Mouse (Mus musculus) left cerebral cortex, adult 2 months (tissue): Measurements from ENCODE around the gene Prpf31. TPM values are rescaled to one million over a fixed set of nuclear protein-coding genes. Genes with fewer than 3 reads are reported as not detected.

ENCODE experiments used
- DNase-seq, 2 experiments: peaks; one replicate each; pipeline ENCODE4 v3.0.0; 2021 to 2022; ENCODE audit warnings: low spot score in 2 of 2, mixed read lengths in 1 of 2; ENCODE audit errors: extremely low spot score in 1 of 2
- H3K27ac ChIP-seq: fragments of 200-600 bp; 2 replicates; pipeline ENCODE4 v1.8.1; 2022
- H3K4me3 ChIP-seq: fragments of 200-600 bp; 2 replicates; pipeline ENCODE4 v1.8.1; 2022
- CTCF ChIP-seq: fragments of 200-600 bp; IDR thresholded peaks from 2 replicates; pipeline ENCODE4 v1.8.1; 2022; ENCODE audit warnings: antibody characterized with exemption, mild to moderate bottlenecking, moderate library complexity
- intact Hi-C: fragments of 180-260 bp; cut with DNase I; formaldehyde crosslinking; loops from one replicate; pipeline ENCODE4 v1.15.1; 2025
- total RNA-seq, 2 experiments: library from RNA; stranded (reverse); gene quantifications; 2 replicates each; pipeline ENCODE4 v1.2.3; 2021

Prpf31 gene
- total RNA-seq, 2 experiments from 2014 or later = 47.1 to 56.9 TPM

DNA sequence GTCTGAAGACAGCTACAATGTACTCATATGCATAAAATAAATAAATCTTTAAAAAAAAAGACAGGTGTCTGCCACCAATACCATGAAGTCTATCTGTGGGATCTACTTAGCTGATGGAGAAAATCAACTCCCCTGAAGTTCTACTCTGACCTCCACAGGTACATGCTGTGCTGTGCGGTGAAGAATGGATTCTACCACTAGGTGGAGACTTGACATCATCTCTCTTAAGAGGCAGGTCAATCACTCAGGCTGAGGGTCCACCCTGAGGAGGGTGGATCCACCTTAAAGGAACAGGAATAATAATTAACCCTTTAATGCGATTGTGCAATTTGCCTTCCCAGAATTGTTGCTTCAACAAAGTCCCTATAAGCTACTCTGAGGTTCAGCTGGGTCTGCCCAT lies 23.0 kb upstream of the Prpf31 start:
- intact Hi-C loops = no loop called here
- Histone ChIP-seq H3K27ac (no peak overlapping the region), H3K4me3 (no peak overlapping the region)
- DNase-seq = no peak
- TF ChIP-seq CTCF = peak; percentile 52

DNA sequence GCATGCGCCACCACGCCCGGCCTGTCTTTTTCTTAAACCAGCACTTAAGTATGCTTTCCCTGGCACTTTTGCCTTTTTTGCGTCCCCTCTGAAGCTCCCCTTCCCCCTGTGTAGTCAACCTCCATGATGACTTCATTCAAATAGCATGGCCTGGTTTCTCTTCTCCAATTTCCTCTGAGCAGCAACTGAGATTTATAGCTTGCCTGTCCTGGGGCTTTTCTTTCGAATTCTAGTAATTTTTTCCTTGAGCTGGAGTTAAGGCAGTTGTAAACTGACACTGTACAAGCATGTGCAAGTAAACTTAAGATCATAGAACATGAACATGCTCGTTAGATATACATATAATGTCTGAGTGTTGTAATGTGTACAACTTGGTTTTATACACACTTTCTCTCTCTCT lies 22.4 kb upstream of the Prpf31 start:
- TF ChIP-seq CTCF = no peak
- no peak for DNase-seq
- intact Hi-C loops = no loop called here
- no peak overlapping the region for H3K4me3 ChIP-seq
- no peak overlapping the region for H3K27ac ChIP-seq

DNA sequence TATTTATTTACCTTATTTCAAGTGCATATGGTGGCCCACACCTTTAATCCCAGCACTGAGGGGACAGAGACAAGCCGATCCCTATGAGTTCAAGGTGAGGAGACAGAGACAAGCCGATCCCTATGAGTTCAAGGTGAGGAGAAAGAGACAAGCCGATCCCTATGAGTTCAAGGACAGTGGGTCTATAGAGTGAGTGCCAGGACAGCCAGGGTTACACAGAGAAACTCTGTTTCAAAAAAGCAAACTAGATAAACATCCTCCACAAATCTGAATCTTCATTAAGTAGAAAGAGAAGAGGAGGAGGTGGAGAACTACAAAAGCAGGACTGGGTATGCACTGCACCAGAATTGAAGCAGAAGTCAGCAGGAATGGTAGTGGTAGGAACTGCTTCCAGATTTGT lies 21.1 kb upstream of the Prpf31 start:
- no peak for DNase-seq
- no peak overlapping the region for H3K27ac ChIP-seq
- intact Hi-C loops = no loop called here
- no peak for TF ChIP-seq CTCF
- H3K4me3 ChIP-seq = no peak overlapping the region

DNA sequence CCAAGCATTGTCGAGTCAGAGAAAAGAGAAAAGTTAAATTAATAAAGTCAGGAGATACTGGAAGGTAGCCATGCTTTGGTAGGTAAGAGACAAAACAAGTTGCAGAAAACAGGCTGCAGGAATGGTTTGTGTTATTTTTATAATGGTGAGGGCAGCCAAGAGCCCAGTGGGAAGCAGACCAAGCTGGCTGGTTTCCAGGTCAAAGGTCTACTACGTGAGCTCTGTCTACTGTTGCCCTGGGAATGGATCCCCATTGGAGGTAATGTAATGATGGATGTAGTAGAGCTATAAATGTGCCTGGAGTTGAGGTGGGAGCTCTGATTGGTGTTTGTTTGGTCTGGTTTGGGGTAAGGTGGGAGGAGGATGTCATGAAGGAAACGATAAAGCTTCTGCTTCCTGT lies 20.7 kb upstream of the Prpf31 start:
- no peak for DNase-seq
- TF ChIP-seq CTCF = no peak
- Histone ChIP-seq H3K4me3 (no peak overlapping the region), H3K27ac (no peak overlapping the region)
- intact Hi-C loops = no loop called here

DNA sequence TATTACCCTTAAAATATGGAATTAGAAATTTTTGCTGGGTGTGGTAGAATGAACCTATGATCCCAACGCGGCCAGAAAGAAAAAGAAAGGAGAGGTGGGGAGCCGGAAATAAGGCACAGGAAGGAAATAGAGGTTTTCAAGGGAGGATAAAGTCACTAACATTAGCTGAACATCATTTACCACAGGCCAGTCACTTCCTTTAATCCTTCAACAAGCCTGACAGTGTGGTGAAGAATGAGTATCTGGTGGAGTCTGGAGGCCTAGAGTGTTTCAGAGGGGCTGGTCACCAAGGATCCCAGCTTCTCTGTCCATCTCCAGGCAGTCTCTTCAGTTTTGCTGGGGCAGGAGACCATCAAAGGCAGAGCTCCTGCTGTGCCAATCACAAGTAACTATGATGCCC lies 19.3 kb upstream of the Prpf31 start:
- TF ChIP-seq CTCF = no peak
- Histone ChIP-seq H3K4me3 (no peak overlapping the region), H3K27ac (no peak overlapping the region)
- no peak for DNase-seq
- intact Hi-C loops = no loop called here

DNA sequence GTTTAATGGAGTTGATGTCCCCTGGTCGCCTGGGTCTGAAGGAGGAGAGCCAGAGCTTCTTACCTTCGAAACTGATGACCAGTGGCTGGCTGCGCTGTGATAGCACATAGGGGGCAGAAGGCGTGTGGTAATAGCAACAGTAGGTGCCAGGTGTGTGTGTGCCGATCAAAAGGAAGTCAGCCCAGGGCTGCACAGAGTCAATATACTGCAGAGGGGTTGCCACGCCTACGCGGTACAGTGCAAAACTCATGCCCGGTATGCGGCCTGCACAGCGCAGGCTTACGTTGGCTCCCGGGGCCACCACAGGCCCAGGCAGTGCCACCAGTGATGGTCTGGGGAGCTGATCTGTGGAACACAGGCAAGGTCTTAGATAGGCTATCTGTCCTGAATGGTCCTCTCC lies 18.8 kb upstream of the Prpf31 start:
- no peak for TF ChIP-seq CTCF
- no peak for DNase-seq
- H3K4me3 ChIP-seq = no peak overlapping the region
- no peak overlapping the region for H3K27ac ChIP-seq
- intact Hi-C loops = no loop called here

DNA sequence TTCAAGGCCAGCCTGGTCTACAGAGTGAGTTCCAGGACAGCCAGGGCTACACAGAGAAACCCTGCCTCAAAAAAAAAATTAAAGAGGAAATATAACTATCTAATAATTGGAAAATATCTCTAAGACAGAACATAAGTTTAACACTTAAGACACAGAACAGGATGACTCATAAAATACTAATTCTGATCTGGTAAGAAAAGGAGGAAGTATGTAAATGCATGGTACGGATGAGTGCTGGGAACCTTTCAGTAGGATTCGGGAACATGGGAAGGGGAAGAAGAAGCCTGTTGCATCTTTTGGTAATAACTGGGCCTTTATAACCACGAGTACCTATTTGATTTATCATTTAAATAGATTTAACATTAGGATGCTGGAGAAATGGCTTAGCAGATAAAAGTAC lies 15.8 kb upstream of the Prpf31 start:
- DNase-seq = no peak
- intact Hi-C loops = no loop called here
- Histone ChIP-seq H3K4me3 (no peak overlapping the region), H3K27ac (no peak overlapping the region)
- TF ChIP-seq CTCF = no peak

DNA sequence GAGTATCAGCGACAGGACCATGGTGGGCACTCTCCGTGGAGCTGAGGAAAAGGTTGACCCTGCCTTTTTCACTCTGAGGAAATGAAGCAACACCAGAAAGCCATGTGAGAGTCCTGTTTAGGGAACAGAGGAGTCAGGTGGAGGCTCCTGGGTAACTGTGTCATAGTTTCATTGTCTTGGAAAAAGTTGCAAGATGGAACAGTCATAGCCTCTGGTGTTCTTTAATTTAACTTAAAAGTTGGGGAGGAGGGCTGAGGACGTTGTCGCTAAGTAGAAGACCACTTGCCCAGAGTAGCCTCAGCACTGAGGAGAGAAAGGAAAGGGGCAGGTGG lies 13.8 kb upstream of the Prpf31 start, which contains the start of gene Oscar:
TSS of gene Oscar (minus strand) at position 101 of the 332 bp plus-strand sequence.
- no peak for TF ChIP-seq CTCF
- intact Hi-C loops = no loop called here
- peak within 1 kb of the TSS; percentile 90 for H3K4me3 ChIP-seq
- H3K27ac ChIP-seq = no peak within 1 kb of the TSS
- DNase-seq = no peak

DNA sequence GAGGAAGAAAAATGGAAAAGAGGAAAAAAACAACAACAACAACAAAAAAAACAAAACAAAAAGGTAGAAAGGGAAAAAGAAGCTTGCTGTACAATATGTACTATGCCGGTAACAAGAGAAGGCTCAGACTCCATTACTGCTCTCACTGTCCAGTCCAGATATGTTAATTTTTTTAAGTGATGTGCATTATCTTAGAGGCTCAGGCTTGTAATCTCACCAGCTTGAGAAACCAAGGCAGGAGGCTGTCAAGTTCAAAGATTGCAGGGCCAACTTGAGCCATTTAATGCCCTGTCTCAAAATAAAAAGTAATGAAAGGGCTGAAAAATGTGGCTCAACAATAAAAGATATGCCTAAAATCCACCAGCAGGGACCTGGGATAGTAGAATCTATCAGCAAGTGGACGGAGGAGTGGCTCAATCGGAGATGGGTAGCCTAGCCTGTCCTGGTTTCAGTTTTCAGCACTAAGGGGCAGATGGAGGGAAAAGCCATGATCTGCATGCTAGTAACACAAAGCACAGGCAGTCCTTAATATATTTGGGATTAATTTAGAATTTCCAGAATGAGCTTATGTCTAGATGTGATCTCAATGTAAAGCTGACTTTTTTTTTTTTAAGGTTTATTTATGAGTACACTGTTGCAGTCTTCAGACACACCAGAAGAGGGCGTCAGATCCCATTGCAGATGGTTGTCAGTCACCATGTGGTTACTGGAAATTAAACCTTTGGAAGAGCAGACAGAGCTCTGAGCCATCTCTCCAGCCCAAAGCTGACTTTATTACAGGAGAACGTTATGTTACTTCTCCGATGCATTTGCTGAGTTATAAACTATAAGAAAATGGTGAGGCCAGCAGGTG lies 13.2 kb upstream of the Prpf31 start:
- H3K27ac ChIP-seq = no peak overlapping the region
- peak; percentile 33 to 41 for DNase-seq
- peak; percentile 65 for TF ChIP-seq CTCF
- peak overlapping the region; percentile 90 for H3K4me3 ChIP-seq
- intact Hi-C loops = loop anchor here (1.0 kb wide), 1 partner anchor 13 kb away; the partner anchor contains the start of genes Prpf31 and Tfpt

DNA sequence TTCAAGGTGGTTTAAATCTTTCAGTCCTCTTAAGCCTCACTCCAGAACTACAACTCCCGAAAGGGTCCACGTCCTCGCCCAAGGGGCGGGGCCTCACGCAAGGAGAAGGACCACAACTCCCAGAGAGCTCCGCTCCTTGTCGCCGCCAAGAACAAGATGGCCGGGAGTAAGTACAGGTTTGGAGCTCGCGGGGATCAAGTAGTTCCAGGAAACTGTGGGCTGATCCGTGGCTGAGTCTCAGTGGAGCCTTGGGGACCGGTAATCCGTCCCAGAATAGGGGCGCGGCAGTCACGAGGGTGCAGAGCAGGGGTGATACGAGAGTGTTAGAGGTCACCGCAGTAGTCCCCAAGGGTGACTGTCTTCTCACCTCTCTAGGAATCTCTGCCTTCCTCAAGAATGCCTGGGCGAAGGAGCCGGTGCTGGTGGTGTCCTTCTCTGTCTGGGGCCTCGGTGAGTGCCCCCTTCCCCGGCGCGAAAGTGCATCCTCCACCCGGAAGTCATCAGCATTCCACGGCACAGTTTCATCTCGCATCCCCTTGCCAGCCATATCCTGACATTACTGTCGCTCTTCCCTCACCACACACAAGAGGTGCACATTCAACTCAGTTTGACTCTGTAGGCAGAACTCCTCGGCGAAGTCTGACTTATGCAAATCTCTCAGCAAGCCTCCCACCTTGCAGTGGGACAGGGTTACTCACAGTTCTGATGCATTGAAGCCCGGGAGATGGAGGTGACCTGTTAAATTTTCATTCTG lies 12.4 kb upstream of the Prpf31 start, which contains the start of gene Ndufa3:
TSS of gene Ndufa3 (plus strand) at position 132 of the 754 bp plus-strand sequence.
- peak; percentile 83 to 89 for DNase-seq
- intact Hi-C loops = loop anchor here (1.0 kb wide), 1 partner anchor 12 kb away; the partner anchor contains the start of genes Prpf31 and Tfpt
- H3K4me3 ChIP-seq = peak within 1 kb of the TSS; percentile 90
- no peak for TF ChIP-seq CTCF
- H3K27ac ChIP-seq = peak within 1 kb of the TSS; percentile 90

DNA sequence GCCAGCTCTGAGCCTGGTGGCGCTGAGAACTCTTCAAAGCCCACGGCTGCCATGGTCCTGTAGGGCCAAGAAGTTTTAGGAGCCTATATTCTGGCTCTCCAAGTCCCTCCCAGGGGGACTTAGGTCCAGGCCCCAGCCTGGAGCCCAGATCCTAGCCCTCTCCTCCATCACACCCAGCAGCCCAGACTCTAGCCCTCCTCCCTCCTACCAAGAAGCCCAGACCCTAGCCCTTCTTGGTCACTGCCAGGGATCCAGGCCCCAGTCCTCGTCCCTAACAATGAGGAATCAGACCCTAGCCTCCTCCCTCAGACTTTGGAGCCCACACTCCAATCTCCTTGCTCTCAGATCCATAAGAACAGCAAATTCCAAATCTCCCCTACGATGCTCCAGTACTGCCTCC lies 755 bp upstream of the Prpf31 start:
- Histone ChIP-seq H3K4me3 (peak overlapping the region; percentile 61), H3K27ac (peak overlapping the region; percentile 97)
- no peak for TF ChIP-seq CTCF
- intact Hi-C loops = loop anchor here (1.0 kb wide), 1 partner anchor 12 kb away; the partner anchor contains the start of gene Ndufa3
- DNase-seq = no peak

DNA sequence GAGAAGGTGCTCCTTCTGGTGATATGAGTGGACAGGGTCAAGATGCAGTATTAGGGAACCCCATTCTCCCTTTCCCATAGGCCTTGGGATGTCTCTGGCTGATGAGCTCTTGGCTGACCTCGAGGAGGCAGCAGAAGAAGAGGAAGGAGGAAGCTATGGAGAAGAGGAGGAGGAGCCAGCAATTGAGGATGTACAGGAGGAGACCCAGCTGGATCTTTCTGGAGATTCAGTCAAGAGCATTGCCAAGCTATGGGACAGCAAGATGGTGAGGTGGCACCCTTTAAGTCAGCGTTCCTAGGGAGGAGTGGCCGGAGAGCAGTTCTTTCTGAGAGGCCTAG lies 662 bp downstream of the Prpf31 start:
- no peak for DNase-seq
- Histone ChIP-seq H3K27ac (no peak overlapping the region), H3K4me3 (peak overlapping the region; percentile 61)
- intact Hi-C loops = no loop called here
- no peak for TF ChIP-seq CTCF
